Comparison of ENCODE assay signal across 8 mouse cellular contexts in the genomic region with DNA sequence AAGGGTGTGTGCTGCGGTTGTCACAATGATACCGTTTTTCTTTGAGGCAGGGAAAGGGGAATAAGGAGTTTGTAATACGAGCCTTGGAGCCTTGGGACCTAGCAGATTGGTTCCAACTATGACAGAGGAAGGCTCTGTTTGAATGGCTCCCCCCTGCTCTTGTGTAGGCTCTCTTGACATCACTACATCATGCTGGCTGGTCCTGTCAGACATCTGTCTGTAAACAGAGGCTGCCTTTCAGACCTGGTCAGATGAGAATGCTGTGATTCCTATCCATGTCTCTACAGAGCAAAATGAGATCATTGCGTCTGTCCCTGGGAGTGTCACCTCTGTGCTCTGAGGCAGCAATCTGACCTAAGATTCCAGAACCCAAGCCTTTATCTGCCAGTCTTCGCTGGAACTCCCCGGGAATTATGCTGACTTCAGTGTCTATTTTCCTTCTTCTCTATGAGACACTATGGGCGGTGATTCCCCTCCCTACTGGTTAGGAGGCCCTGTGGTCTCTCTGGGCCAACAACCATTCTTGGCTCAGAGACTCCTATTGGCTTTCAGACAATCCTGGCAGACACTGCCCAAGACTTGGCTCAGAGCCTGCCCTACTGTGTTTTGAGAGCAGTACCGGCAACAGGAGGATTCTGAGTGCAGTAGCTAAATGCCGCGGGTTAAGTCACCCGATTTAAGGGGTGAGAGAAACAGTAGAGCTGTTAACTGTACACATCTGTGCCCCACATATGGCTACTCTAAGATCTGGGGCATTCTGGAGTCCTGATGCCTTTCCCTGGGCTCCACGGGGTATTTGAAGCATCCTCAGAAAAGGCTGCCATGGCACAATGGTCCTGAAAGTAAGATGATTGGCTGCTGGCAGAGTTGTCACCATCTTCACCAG.
A peak's percentile ranks its signal among the peaks of the same experiment; 100 is the strongest.
DNase-seq lines count a peak whose midpoint lies in the region; ATAC-seq lines count a peak whose summit lies in the region.

No protein-coding gene starts in this region.

- peaks cover 15% of the 10 kb centered on the region for H3K4me1 ChIP-seq in hindbrain, embryonic 15.5 days (replicated peaks)
- peaks cover 17% of the 10 kb centered on the region for H3K4me1 ChIP-seq in limb, embryonic 15.5 days

- ATAC-seq in hindbrain, embryonic 15.5 days (ENCODE audit: low FRiP score, low read depth) = peak; percentile 86
- peak; percentile 73; the same call in 1 of the 2 replicates for ATAC-seq in limb, embryonic 15.5 days (ENCODE audit: insufficient number of reproducible peaks, low FRiP score, low TSS enrichment, low read depth)

- 55% methylated on average over 12 of the region's 12 CpGs for WGBS in hindbrain, embryonic 15.5 days
- 47% methylated on average over 12 of the region's 12 CpGs for WGBS in limb, embryonic 15.5 days

- no peaks in the 10 kb centered on the region for H3K9me3 ChIP-seq in hindbrain, embryonic 15.5 days
- no peaks in the 10 kb centered on the region for H3K9me3 ChIP-seq in limb, embryonic 15.5 days

- H3K9ac ChIP-seq in hindbrain, embryonic 15.5 days = no peak overlapping the region
- H3K9ac ChIP-seq in limb, embryonic 15.5 days = no peak overlapping the region

- no peak overlapping the region for H3K4me3 ChIP-seq in hindbrain, embryonic 15.5 days
- H3K4me3 ChIP-seq in limb, embryonic 15.5 days = no peak overlapping the region

- H3K27me3 ChIP-seq in hindbrain, embryonic 15.5 days = no peaks in the 10 kb centered on the region
- H3K27me3 ChIP-seq in limb, embryonic 15.5 days = no peaks in the 10 kb centered on the region

- no peaks in the 10 kb centered on the region for H3K36me3 ChIP-seq in hindbrain, embryonic 15.5 days
- no peaks in the 10 kb centered on the region for H3K36me3 ChIP-seq in limb, embryonic 15.5 days

- no peak overlapping the region for H3K27ac ChIP-seq in hindbrain, embryonic 15.5 days (replicated peaks)
- H3K27ac ChIP-seq in limb, embryonic 15.5 days = no peak overlapping the region

- DNase-seq in NIH3T3 (ENCODE audit: low read depth) = peak; percentile 46
- peak; percentile 87 for DNase-seq in brain, adult 2 months (ENCODE audit: low read depth, low spot score)
- DNase-seq in frontal cortex, postnatal 25 days (ENCODE audit: low spot score in 2 of 2) = peak; percentile 12 to 39
- DNase-seq in right cerebral cortex, adult 2 months (ENCODE audit: low spot score in 2 of 2) = peak; percentile 43 to 67
- DNase-seq in embryo, embryonic 10.5 days (ENCODE audit: low spot score) = no peak
- no peak for DNase-seq in B cell, adult 2 months

- H3K4me2 ChIP-seq in hindbrain, embryonic 15.5 days = peak overlapping the region; percentile 8; the same call in 1 of the 2 replicates
- H3K4me2 ChIP-seq in limb, embryonic 15.5 days = no peak overlapping the region

Comparison
In these comparisons a context has a peak if more than half of its experiments do, and no peak if none do; other contexts are left out.
1. DNase-seq: peak in NIH3T3 (single experiment), brain, adult 2 months (single experiment), frontal cortex, postnatal 25 days (2 of 2) and right cerebral cortex, adult 2 months (2 of 2); none in embryo, embryonic 10.5 days (single experiment) and B cell, adult 2 months (0 of 2).